ENCODE assay signal across 8 mouse cellular contexts in genomic region chr8:123253451-123254098, GRCm38 (mm10). TPM values are rescaled to one million over a fixed set of nuclear protein-coding genes. Genes with fewer than 3 reads are reported as not detected.
DNase-seq lines count a peak whose midpoint lies in the region; ATAC-seq and TF ChIP-seq lines count a peak whose summit lies in the region.

No protein-coding gene starts in this region.

- no peak for TF ChIP-seq CTCF in cerebellum, adult 2 months (IDR thresholded peaks at IDR 0.05; ENCODE audit: borderline replicate concordance, insufficient read depth, low read depth, low read length)
- TF ChIP-seq CTCF in testis, adult 2 months (IDR thresholded peaks at IDR 0.05; ENCODE audit: control insufficient read depth, insufficient read depth, insufficient replicate concordance, low read depth, low read length), result no peak

- H3K36me3 ChIP-seq in testis, adult 2 months (ENCODE audit: control insufficient read depth, insufficient read depth, low read length), result peaks cover 2% of the 10 kb centered on the region; the same call in 1 of the 2 replicates
- H3K36me3 ChIP-seq in macrophage (ENCODE audit: inconsistent target), result peaks cover 28% of the 10 kb centered on the region

- peaks cover 25% of the 10 kb centered on the region; the same call in 1 of the 2 replicates for H3K79me2 ChIP-seq in macrophage (ENCODE audit: inconsistent target)

- H3K4me3 ChIP-seq in cerebellum, adult 2 months (replicated peaks; ENCODE audit: insufficient read depth, low read depth, low read length), result peak overlapping the region; percentile 91
- peak overlapping the region; percentile 92 for H3K4me3 ChIP-seq in testis, adult 2 months (ENCODE audit: control insufficient read depth, low read depth, low read length)
- H3K4me3 ChIP-seq in macrophage (ENCODE audit: inconsistent target), result peak overlapping the region; percentile 51

- peak overlapping the region; percentile 90 for H3K27ac ChIP-seq in cerebellum, adult 2 months (ENCODE audit: insufficient read depth, low read length)
- H3K27ac ChIP-seq in testis, adult 2 months (ENCODE audit: control insufficient read depth, insufficient read depth, low read depth, low read length), result peak overlapping the region; percentile 21
- peak overlapping the region; percentile 61 for H3K27ac ChIP-seq in macrophage

- WGBS in cerebellum, adult 2 months, result under 1% methylated on average over 40 of the region's 40 CpGs
- under 1% methylated on average over 38 of the region's 40 CpGs for WGBS in macrophage (ENCODE audit: missing documents)

- no peaks in the 10 kb centered on the region for H3K27me3 ChIP-seq in cerebellum, adult 2 months (ENCODE audit: control insufficient read depth, insufficient read depth, low read length)
- H3K27me3 ChIP-seq in testis, adult 2 months (ENCODE audit: control insufficient read depth, insufficient read depth, low read length), result no peaks in the 10 kb centered on the region

- TF ChIP-seq POLR2A in cerebellum, adult 2 months (IDR thresholded peaks at IDR 0.05; ENCODE audit: borderline replicate concordance, insufficient read depth, low read length), result no peak
- no peak for TF ChIP-seq POLR2A in testis, adult 2 months (IDR thresholded peaks at IDR 0.05; ENCODE audit: control insufficient read depth, low read depth, low read length)

- peaks cover 15% of the 10 kb centered on the region; the same call in 1 of the 2 replicates for H3K4me1 ChIP-seq in cerebellum, adult 2 months (ENCODE audit: control insufficient read depth, insufficient read depth, low read length)
- peaks cover 9% of the 10 kb centered on the region for H3K4me1 ChIP-seq in testis, adult 2 months (ENCODE audit: control insufficient read depth, insufficient read depth, low read length)

- ATAC-seq in inflammation-experienced regulatory T-cells, adult 6 months, result peak; percentile 27

- peak in 1 of 2 experiments; percentile 38 for DNase-seq in cerebellum, adult 2 months
- no peak for DNase-seq in cerebellum, postnatal 10 days
- DNase-seq in testis, postnatal 10 days (ENCODE audit: low spot score), result no peak
- DNase-seq in natural killer cell, adult 2 months (ENCODE audit: low spot score in 2 of 2), result no peak
- no peak for DNase-seq in right cerebral cortex, postnatal 36 days (ENCODE audit: low spot score in 2 of 2)

RNA-seq across cellular contexts. Expression of gene Zfp276, which starts 0.4 kb away (rescaled TPM):
- 33.5 and 36.8 TPM in 2 replicates for polyA plus RNA-seq in cerebellum, adult 2 months (2012; rRNA removed)
- 7.9 and 8.3 TPM in 2 replicates for polyA plus RNA-seq in testis, adult 2 months (2012; rRNA removed)
- polyA plus RNA-seq in inflammation-experienced regulatory T-cells, adult 6 months (2017; shearing (Covaris generic)), result 1 to 10 TPM; 4.2 to 5.1 (median 5.1) TPM
- 100 to 1,000 TPM in 12 of 26 experiments, 10 to 100 TPM in 14; 44.7 to 142 (median 85.9) TPM for total RNA-seq in macrophage (2018; cell fraction: chromatin; rRNA removed)
- 10 to 100 TPM in 6 of 26 experiments, 1 to 10 TPM in 20; 3.4 to 13.7 (median 7.6) TPM for total RNA-seq in macrophage (2018; cell fraction: cytosol; rRNA removed)
- total RNA-seq in macrophage (2018; cell fraction: nucleus; rRNA removed), result 10 to 100 TPM; 24.5 to 73.8 (median 46.6) TPM
- 9.8 to 12.0 TPM (median 11.1 TPM) in 3 replicates for polyA plus RNA-seq in macrophage (2018)

RNA-seq across cellular contexts. Expression of gene Vps9d1, which starts 0.6 kb away (rescaled TPM):
- 83.7 and 86.7 TPM in 2 replicates for polyA plus RNA-seq in cerebellum, adult 2 months (2012; rRNA removed)
- polyA plus RNA-seq in testis, adult 2 months (2012; rRNA removed), result 30.0 and 34.2 TPM in 2 replicates
- polyA plus RNA-seq in inflammation-experienced regulatory T-cells, adult 6 months (2017; shearing (Covaris generic)), result 10 to 100 TPM in 1 of 3 experiments, 1 to 10 TPM in 2; 7.3 to 12.9 (median 7.4) TPM
- 100 to 1,000 TPM in 11 of 26 experiments, 10 to 100 TPM in 15; 16.7 to 208 (median 79.9) TPM for total RNA-seq in macrophage (2018; cell fraction: chromatin; rRNA removed)
- 10 to 100 TPM in 21 of 26 experiments, 1 to 10 TPM in 5; 3.6 to 33.9 (median 15.4) TPM for total RNA-seq in macrophage (2018; cell fraction: cytosol; rRNA removed)
- 10 to 100 TPM in 25 of 26 experiments, 1 to 10 TPM in 1; 9.8 to 81.9 (median 44.6) TPM for total RNA-seq in macrophage (2018; cell fraction: nucleus; rRNA removed)
- polyA plus RNA-seq in macrophage (2018), result 10.8 to 15.8 TPM (median 14.7 TPM) in 3 replicates

RNA-seq across cellular contexts. Expression of gene Spata2l, which starts 17.5 kb away (rescaled TPM):
- 18.5 and 22.1 TPM in 2 replicates for polyA plus RNA-seq in cerebellum, adult 2 months (2012; rRNA removed)
- 34.4 and 35.0 TPM in 2 replicates for polyA plus RNA-seq in testis, adult 2 months (2012; rRNA removed)
- polyA plus RNA-seq in inflammation-experienced regulatory T-cells, adult 6 months (2017; shearing (Covaris generic)), result 1 to 10 TPM; 6.3 to 7.7 (median 6.5) TPM
- 1 to 10 TPM in 16 of 26 experiments, under 1 TPM in 6, not detected in 4; 0.33 to 9.0 (median 2.2) TPM for total RNA-seq in macrophage (2018; cell fraction: chromatin; rRNA removed)
- total RNA-seq in macrophage (2018; cell fraction: cytosol; rRNA removed), result 1 to 10 TPM in 19 of 26 experiments, under 1 TPM in 7; 0.43 to 4.6 (median 2.1) TPM
- total RNA-seq in macrophage (2018; cell fraction: nucleus; rRNA removed), result 1 to 10 TPM in 19 of 26 experiments, under 1 TPM in 7; 0.32 to 7.8 (median 1.8) TPM
- 2.4 to 3.9 TPM (median 2.8 TPM) in 3 replicates for polyA plus RNA-seq in macrophage (2018)

RNA-seq across cellular contexts. Expression of gene Cdk10, which starts 28.9 kb away (rescaled TPM):
- 92.1 and 97.0 TPM in 2 replicates for polyA plus RNA-seq in cerebellum, adult 2 months (2012; rRNA removed)
- polyA plus RNA-seq in testis, adult 2 months (2012; rRNA removed), result 62.0 and 65.4 TPM in 2 replicates
- polyA plus RNA-seq in inflammation-experienced regulatory T-cells, adult 6 months (2017; shearing (Covaris generic)), result 10 to 100 TPM; 16.4 to 29.7 (median 24.3) TPM
- 100 to 1,000 TPM in 14 of 26 experiments, 10 to 100 TPM in 12; 40.7 to 168 (median 108) TPM for total RNA-seq in macrophage (2018; cell fraction: chromatin; rRNA removed)
- 10 to 100 TPM in 25 of 26 experiments, 1 to 10 TPM in 1; 9.0 to 22.8 (median 14.8) TPM for total RNA-seq in macrophage (2018; cell fraction: cytosol; rRNA removed)
- 100 to 1,000 TPM in 1 of 26 experiments, 10 to 100 TPM in 25; 24.0 to 115 (median 59.4) TPM for total RNA-seq in macrophage (2018; cell fraction: nucleus; rRNA removed)
- polyA plus RNA-seq in macrophage (2018), result 13.9 to 19.0 TPM (median 17.2 TPM) in 3 replicates

RNA-seq across cellular contexts. Expression of gene Spata33, which starts 40.9 kb away (rescaled TPM):
- 6.4 TPM in 2 replicates for polyA plus RNA-seq in cerebellum, adult 2 months (2012; rRNA removed)
- 921 and 929 TPM in 2 replicates for polyA plus RNA-seq in testis, adult 2 months (2012; rRNA removed)
- polyA plus RNA-seq in inflammation-experienced regulatory T-cells, adult 6 months (2017; shearing (Covaris generic)), result not detected
- total RNA-seq in macrophage (2018; cell fraction: chromatin; rRNA removed), result 1 to 10 TPM in 1 of 26 experiments, under 1 TPM in 10, not detected in 15; 0.12 to 1.0 (median 0.45) TPM
- under 1 TPM in 22 of 26 experiments, not detected in 4; 0.03 to 0.95 (median 0.20) TPM for total RNA-seq in macrophage (2018; cell fraction: cytosol; rRNA removed)
- under 1 TPM in 11 of 26 experiments, not detected in 15; 0.12 to 0.80 (median 0.53) TPM for total RNA-seq in macrophage (2018; cell fraction: nucleus; rRNA removed)
- 0.27 to 1.4 TPM (median 0.40 TPM) in 3 replicates for polyA plus RNA-seq in macrophage (2018)

Comparison
In these comparisons a context has a peak if more than half of its experiments do, and no peak if none do; other contexts are left out.
1. H3K27ac ChIP-seq: peak in every context shown above with its lines; median percentile 90 in cerebellum, adult 2 months; 61 in macrophage; 21 in testis, adult 2 months.